ENCODE assay signal across 20 mouse cellular contexts in genomic region chr16:31160486-31160885, GRCm38 (mm10).
"Had no signal": no experiment of that assay in that cellular context is flagged by ENCODE, and none has a peak within 500 bp of the region (broad histone marks: within the 10 kb centered on the region; RNA-seq: fewer than 3 reads in every experiment).

No protein-coding gene starts in this region.

- H3K9me3 ChIP-seq: stomach, embryonic 15.5 days had no signal

- H3K4me1 ChIP-seq: stomach, embryonic 15.5 days had no signal

- H3K9ac ChIP-seq: liver, embryonic 13.5 days; lung, embryonic 14.5 days; midbrain, embryonic 13.5 days; neural tube, embryonic 13.5 days; stomach, embryonic 15.5 days had no signal

- H3K4me2 ChIP-seq: liver, embryonic 13.5 days; lung, embryonic 14.5 days; midbrain, embryonic 13.5 days; neural tube, embryonic 13.5 days; stomach, embryonic 15.5 days had no signal

- H3K27ac ChIP-seq: left cerebral cortex, adult 2 months; liver, embryonic 13.5 days; midbrain, embryonic 10.5 days; midbrain, embryonic 13.5 days; neural tube, embryonic 13.5 days; stomach, embryonic 15.5 days had no signal

- ATAC-seq: midbrain, embryonic 13.5 days; midbrain, embryonic 16.5 days had no signal

- DNase-seq: kidney, adult 9 months; kidney, postnatal 14 days; kidney, postnatal 4 days; layer of hippocampus, adult 9-11 months; liver, embryonic 13.5 days; lung, embryonic 14.5 days; lung, postnatal 10 days; lung, postnatal 36 days; retina, postnatal 1 day; right cerebral cortex, postnatal 25 days; spleen, adult 18-20 months; thymus, postnatal 25 days had no signal

- H3K4me3 ChIP-seq: left cerebral cortex, adult 2 months; liver, embryonic 13.5 days; megakaryocyte, embryonic 14.5 days; midbrain, embryonic 10.5 days; midbrain, embryonic 13.5 days; myocyte; neural tube, embryonic 13.5 days; stomach, embryonic 15.5 days had no signal

- H3K27me3 ChIP-seq: liver, embryonic 13.5 days; megakaryocyte, embryonic 14.5 days; midbrain, embryonic 13.5 days; neural tube, embryonic 13.5 days; stomach, embryonic 15.5 days had no signal
